Mouse (Mus musculus) thymus, adult 2 months (tissue): ENCODE results near the gene Usp6nl.

Experiments
- CTCF ChIP-seq: fragments of 200-500 bp; IDR thresholded peaks from 2 replicates; pipeline ENCODE4 v1.5.1; 2012; ENCODE audit warnings: mild to moderate bottlenecking, control low read depth, low read length, moderate library complexity, borderline replicate concordance; ENCODE audit not compliant: control insufficient read depth, poor library complexity, insufficient read depth; ENCODE audit errors: extremely low read depth
- POLR2A ChIP-seq: fragments of 200-500 bp; IDR thresholded peaks from 2 replicates; pipeline ENCODE4 v1.6.1; 2012; ENCODE audit warnings: mild to moderate bottlenecking, low read length, control low read depth, moderate library complexity; ENCODE audit not compliant: control insufficient read depth, poor library complexity, insufficient read depth; ENCODE audit errors: extremely low read depth

GRCm38 (mm10) chr2:6325646-6326045 lies 3.2 kb downstream of the Usp6nl start:
- no peak for TF ChIP-seq CTCF
- no peak for TF ChIP-seq POLR2A
